Mouse (Mus musculus) CH12.LX (cell line): ENCODE results near the gene Fam214b. TPM values are rescaled to one million over a fixed set of nuclear protein-coding genes. Genes with fewer than 3 reads are reported as not detected.

ENCODE experiments used
- DNase-seq: peaks from one replicate; pipeline ENCODE4 v3.0.0-alpha.2; 2013; ENCODE audit errors: extremely low read depth
- H3K27ac ChIP-seq: 2 replicates; pipeline ENCODE4 v1.5.1; 2012; ENCODE audit warnings: low read depth, mild to moderate bottlenecking, control low read depth, moderate library complexity; ENCODE audit not compliant: insufficient read depth
- H3K27me3 ChIP-seq: replicated peaks from 2 replicates; pipeline ENCODE3; 2012; ENCODE audit warnings: inconsistent platforms
- H3K36me3 ChIP-seq, 2 experiments: replicated peaks in 1 of 2; 2 replicates each; pipeline versions ENCODE3 to v1.6.1; 2012; ENCODE audit warnings: inconsistent platforms in 1 of 2, low read length in 1 of 2, mild to moderate bottlenecking in 1 of 2, mixed read lengths in 1 of 2, moderate library complexity in 1 of 2; ENCODE audit not compliant: control insufficient read depth in 1 of 2, insufficient read depth in 1 of 2
- H3K4me1 ChIP-seq, 2 experiments: 2 replicates each; pipeline ENCODE4 v1.6.1; 2012; ENCODE audit warnings: inconsistent platforms in 1 of 2, moderate library complexity in 1 of 2; ENCODE audit not compliant: insufficient read depth in 2 of 2, control insufficient read depth in 1 of 2
- H3K4me2 ChIP-seq: 2 replicates; pipeline ENCODE4 v1.6.1; 2012; ENCODE audit warnings: low read depth, mild to moderate bottlenecking, control low read depth; ENCODE audit not compliant: poor library complexity, insufficient read depth, severe bottlenecking
- H3K4me3 ChIP-seq, 3 experiments: fragments of 150-350 bp in 1 of 3; sonication (generic) in 1 of 3; replicated peaks in 1 of 3; 2 replicates each; pipeline versions ENCODE3 to v1.5.1; 2011 to 2012; ENCODE audit warnings: low read depth in 2 of 3, low read length in 2 of 3, mild to moderate bottlenecking in 2 of 3, moderate library complexity in 2 of 3, control low read depth in 1 of 3, improper control_type of control experiment in 1 of 3, inconsistent platforms in 1 of 3, mixed read lengths in 1 of 3; ENCODE audit not compliant: poor library complexity in 1 of 3
- H3K79me2 ChIP-seq: replicated peaks from 2 replicates; pipeline ENCODE4 v1.6.1; 2012; ENCODE audit warnings: mild to moderate bottlenecking, moderate library complexity; ENCODE audit not compliant: control insufficient read depth, poor library complexity, insufficient read depth, severe bottlenecking; ENCODE audit errors: extremely low read depth
- H3K9ac ChIP-seq: 2 replicates; pipeline ENCODE4 v1.6.1; 2012; ENCODE audit warnings: low read depth, mild to moderate bottlenecking, control low read depth, moderate library complexity; ENCODE audit not compliant: insufficient read depth
- H3K9me3 ChIP-seq: replicated peaks from 2 replicates; pipeline ENCODE3; 2012; ENCODE audit warnings: low read length, inconsistent platforms, mixed read lengths
- CHD1 ChIP-seq: IDR thresholded peaks from 2 replicates; pipeline ENCODE4 v1.6.1; 2012; ENCODE audit warnings: low read depth, low read length, improper control_type of control experiment, inconsistent platforms
- ELF1 ChIP-seq: IDR thresholded peaks from 2 replicates; pipeline ENCODE4 v1.6.1; 2014; ENCODE audit warnings: low read depth, mild to moderate bottlenecking, inconsistent platforms, low read length, improper control_type of control experiment
- GABPA ChIP-seq: IDR thresholded peaks from 2 replicates; pipeline ENCODE4 v1.6.1; 2012; ENCODE audit warnings: low read depth, low read length, improper control_type of control experiment, inconsistent platforms; ENCODE audit not compliant: insufficient replicate concordance
- JUN ChIP-seq: IDR thresholded peaks from 2 replicates; pipeline ENCODE4 v1.6.1; 2011; ENCODE audit warnings: low read depth, mild to moderate bottlenecking, low read length, improper control_type of control experiment, moderate library complexity; ENCODE audit not compliant: insufficient read depth
- KAT2A ChIP-seq: IDR thresholded peaks from 2 replicates; pipeline ENCODE4 v1.6.1; 2012; ENCODE audit warnings: low read length, improper control_type of control experiment, inconsistent platforms; ENCODE audit not compliant: insufficient replicate concordance
- MAFK ChIP-seq: IDR thresholded peaks from 2 replicates; pipeline ENCODE4 v1.6.1; 2011; ENCODE audit warnings: low read length, improper control_type of control experiment; ENCODE audit not compliant: insufficient replicate concordance
- MAZ ChIP-seq: IDR thresholded peaks from 2 replicates; pipeline ENCODE4 v1.6.1; 2012; ENCODE audit warnings: low read depth, mild to moderate bottlenecking, inconsistent platforms, low read length, improper control_type of control experiment, moderate library complexity
- MEF2A ChIP-seq: IDR thresholded peaks from 2 replicates; pipeline ENCODE4 v1.6.1; 2014; ENCODE audit warnings: low read depth, mild to moderate bottlenecking, inconsistent platforms, low read length, improper control_type of control experiment, borderline replicate concordance
- MYC ChIP-seq: IDR thresholded peaks from 2 replicates; pipeline ENCODE4 v1.6.1; 2011; ENCODE audit warnings: low read depth, mild to moderate bottlenecking, improper control_type of control experiment, low read length
- NRF1 ChIP-seq: IDR thresholded peaks from 2 replicates; pipeline ENCODE4 v1.6.1; 2014; ENCODE audit warnings: low read depth, mild to moderate bottlenecking, inconsistent platforms, low read length, improper control_type of control experiment, moderate library complexity
- TBP ChIP-seq: conservative IDR thresholded peaks from 2 replicates; pipeline ENCODE4 v1.6.1; 2011; ENCODE audit warnings: low read depth, low read length, improper control_type of control experiment
- UBTF ChIP-seq: IDR thresholded peaks from 2 replicates; pipeline ENCODE4 v1.6.1; 2012; ENCODE audit warnings: low read depth, mild to moderate bottlenecking, inconsistent platforms, low read length, improper control_type of control experiment, moderate library complexity
- USF1 ChIP-seq: IDR thresholded peaks from 2 replicates; pipeline ENCODE4 v1.6.1; 2014; ENCODE audit warnings: low read depth, mild to moderate bottlenecking, inconsistent platforms, low read length, improper control_type of control experiment
- ZMIZ1 ChIP-seq: IDR thresholded peaks from 2 replicates; pipeline ENCODE4 v1.6.1; 2012; ENCODE audit warnings: low read depth, mild to moderate bottlenecking, inconsistent platforms, low read length, improper control_type of control experiment
- dilution Hi-C: fragments of 300-500 bp; cut with MboI; formaldehyde crosslinking; loops from 2 replicates; pipeline ENCODE4 v1.14.3; 2020; ENCODE audit warnings: low sequenced_read_pairs; ENCODE audit not compliant: extremely low pct_unique_long_range_greater_than_20kb, extremely low pct_ligation_motif_present
- in situ Hi-C: fragments of 300-500 bp; cut with MboI; formaldehyde crosslinking; loops from 3 replicates; pipeline ENCODE4 v1.14.3; 2019; ENCODE audit warnings: low sequenced_read_pairs, low pct_ligation_motif_present, low pct_unique_long_range_greater_than_20kb, mixed read lengths
- polyA plus RNA-seq: library from polyadenylated mRNA; unstranded; fragments of >175 nt; gene quantifications from 2 replicates; pipeline ENCODE4 v1.2.1, GENCODE M21; 2012; ENCODE audit warnings: low read depth; ENCODE audit not compliant: insufficient read length
- total RNA-seq, 2 experiments: library from RNA; depleted of rRNA; stranded (reverse); fragments of 300-350 nt in 1 of 2; fragments of >200 nt in 1 of 2; gene quantifications; 2 replicates each; pipeline ENCODE4 v1.2.3; 2012 to 2014

Gene Fam214b
- total and polyA plus RNA-seq, 3 experiments: 1.7 to 4.7 (median 3.3) TPM

DNA sequence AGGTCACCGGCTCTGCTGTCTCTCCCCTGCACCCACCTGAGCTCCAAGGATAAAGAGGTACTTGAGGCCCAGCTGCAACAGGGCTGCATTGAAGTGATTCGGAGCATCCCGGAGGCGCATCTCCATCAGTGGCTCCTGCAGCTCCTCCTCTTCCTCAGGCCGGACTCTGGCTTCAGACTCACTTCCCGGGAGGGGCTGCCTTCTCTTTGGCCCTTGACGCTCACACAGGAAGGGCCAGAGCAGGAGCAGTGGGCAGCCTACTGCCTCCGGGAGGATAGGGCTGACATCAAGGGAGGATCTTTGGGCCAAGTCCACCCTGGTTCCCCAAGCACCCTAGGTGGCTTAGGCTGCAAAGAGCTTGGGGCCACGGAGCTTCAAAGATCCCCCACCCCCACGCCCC is 26.8 kb downstream of the Fam214b start:
- no peak overlapping the region for H3K9ac ChIP-seq
- no peak overlapping the region for H3K4me3 ChIP-seq
- H3K4me1 ChIP-seq: peaks cover 3 to 5% of the 10 kb centered on the region in 2 experiments; a peak in 3 of 4 replicates
- H3K9me3 ChIP-seq: no peaks in the 10 kb centered on the region
- H3K36me3 ChIP-seq: peaks cover 58 to 75% of the 10 kb centered on the region in 2 experiments
- TF ChIP-seq UBTF (no peak), MAZ (no peak), NRF1 (no peak), MEF2A (no peak)
- in situ Hi-C loops (loop anchor here (25.0 kb wide), 1 partner anchor 543 kb away; the partner anchor contains the start of genes Creb3 and Tln1), dilution Hi-C loops (no loop called here)
- no peak overlapping the region for H3K4me2 ChIP-seq
- no peaks in the 10 kb centered on the region for H3K27me3 ChIP-seq
- H3K27ac ChIP-seq: no peak overlapping the region
- H3K79me2 ChIP-seq: no peaks in the 10 kb centered on the region
- no peak for DNase-seq

DNA sequence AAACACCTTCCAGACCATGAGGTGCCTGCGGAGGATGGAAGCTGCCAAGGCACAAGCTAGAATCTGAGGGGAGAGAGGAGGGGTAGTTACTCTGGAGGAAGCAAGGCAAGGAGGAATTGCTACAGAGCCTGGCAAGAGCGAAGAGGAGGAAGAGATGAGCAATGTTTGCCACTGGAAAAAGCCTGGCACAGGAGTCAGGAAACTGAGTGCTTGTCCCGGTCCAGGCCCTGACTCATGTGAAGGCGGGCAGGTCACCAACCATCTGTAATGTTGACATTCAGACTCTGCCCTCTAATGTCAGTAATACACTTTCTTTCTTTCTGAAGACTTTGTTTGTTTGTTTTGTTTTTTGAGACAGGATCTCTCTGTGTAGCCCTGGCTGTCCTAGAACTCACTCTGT is 27.9 kb downstream of the Fam214b start:
- in situ Hi-C loops (loop anchor here (25.0 kb wide), 1 partner anchor 544 kb away; the partner anchor contains the start of genes Creb3 and Tln1), dilution Hi-C loops (no loop called here)
- Histone ChIP-seq H3K9ac (no peak overlapping the region), H3K9me3 (no peaks in the 10 kb centered on the region), H3K79me2 (no peaks in the 10 kb centered on the region), H3K27ac (no peak overlapping the region), H3K4me2 (no peak overlapping the region), H3K27me3 (no peaks in the 10 kb centered on the region), H3K36me3 (peaks cover 55 to 65% of the 10 kb centered on the region in 2 experiments), H3K4me1 (no peaks in the 10 kb centered on the region), H3K4me3 (no peak overlapping the region)
- TF ChIP-seq MEF2A: no peak
- TF ChIP-seq UBTF: no peak
- no peak for TF ChIP-seq JUN
- no peak for TF ChIP-seq ZMIZ1
- no peak for TF ChIP-seq TBP
- no peak for TF ChIP-seq MAZ
- TF ChIP-seq CHD1: no peak
- TF ChIP-seq MAFK: no peak
- TF ChIP-seq GABPA: no peak
- no peak for TF ChIP-seq ELF1
- no peak for TF ChIP-seq KAT2A
- no peak for TF ChIP-seq MYC
- TF ChIP-seq USF1: no peak
- DNase-seq: no peak
